Mouse (Mus musculus): Measurements from ENCODE around the gene Itga7.

GRCm38 (mm10) chr10:128977522-128978114 is 44.0 kb downstream of the Itga7 start:
- TF ChIP-seq CTCF (IDR thresholded peaks at IDR 0.05; ENCODE audit: borderline replicate concordance, insufficient read depth, low read length) (peak; percentile 75; the same call in 1 of the 2 replicates), POLR2A (IDR thresholded peaks at IDR 0.05; ENCODE audit: low read depth, low read length) (no peak)
